19 mouse cellular contexts compared by ENCODE assay signal in the genomic region with DNA sequence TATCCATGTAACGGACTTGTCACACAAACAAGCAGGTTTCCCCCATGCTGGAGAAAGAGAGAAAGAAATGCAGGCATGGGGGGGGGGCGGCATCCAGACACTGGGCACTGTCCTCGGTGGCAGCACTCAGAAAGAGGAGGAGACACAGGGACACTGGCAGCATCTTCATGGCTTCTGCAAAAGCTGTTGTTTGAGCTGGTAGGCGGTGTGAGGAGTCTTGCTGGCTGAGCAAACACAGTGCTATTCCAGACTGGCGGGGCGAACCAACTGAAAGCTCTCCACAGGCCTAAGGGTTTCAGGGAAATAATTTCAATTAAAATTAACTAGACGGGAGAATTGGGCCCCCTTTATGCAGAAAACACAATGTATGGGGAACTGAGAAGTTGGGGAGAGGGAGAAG.
DNase-seq lines count a peak whose midpoint lies in the region; ATAC-seq lines count a peak whose summit lies in the region.
"Had no signal": no experiment of that assay in that cellular context is flagged by ENCODE, and none has a peak within 500 bp of the region (broad histone marks: within the 10 kb centered on the region; RNA-seq: fewer than 3 reads in every experiment).

No protein-coding gene starts in this region.

- peak overlapping the region; percentile 8; the same call in 1 of the 2 replicates for H3K27ac ChIP-seq in hindbrain, embryonic 10.5 days
- no peak overlapping the region for H3K27ac ChIP-seq in hindbrain, embryonic 12.5 days
- no peak overlapping the region for H3K27ac ChIP-seq in midbrain, embryonic 11.5 days (ENCODE audit: low read depth, low read length)
- H3K27ac ChIP-seq in midbrain, embryonic 14.5 days (replicated peaks; ENCODE audit: low read depth, low read length) = no peak overlapping the region
- H3K27ac ChIP-seq: embryonic facial prominence, embryonic 13.5 days had no signal

- 0 out of 2 replicates have a peak, but pooled peaks cover 12% of the 10 kb centered on the region for H3K4me1 ChIP-seq in hindbrain, embryonic 10.5 days (replicated peaks)
- H3K4me1 ChIP-seq in hindbrain, embryonic 12.5 days = 0 out of 2 replicates have a peak, but pooled peaks cover 9% of the 10 kb centered on the region
- 0 out of 2 replicates have a peak, but pooled peaks cover 2% of the 10 kb centered on the region for H3K4me1 ChIP-seq in midbrain, embryonic 11.5 days (ENCODE audit: control insufficient read depth, insufficient read depth, low read length)
- no peaks in the 10 kb centered on the region for H3K4me1 ChIP-seq in midbrain, embryonic 14.5 days (ENCODE audit: control insufficient read depth, insufficient read depth, low read length)

- ATAC-seq in hindbrain, embryonic 12.5 days (ENCODE audit: low FRiP score) = no peak
- no peak for ATAC-seq in midbrain, embryonic 11.5 days (ENCODE audit: low FRiP score)
- ATAC-seq in midbrain, embryonic 14.5 days (ENCODE audit: low FRiP score, low TSS enrichment) = no peak
- no peak for ATAC-seq in erythroblast, adult 5-6 weeks (replicated peaks; ENCODE audit: low FRiP score, poor library complexity, severe bottlenecking)

- no peaks in the 10 kb centered on the region for H3K36me3 ChIP-seq in hindbrain, embryonic 10.5 days
- no peaks in the 10 kb centered on the region for H3K36me3 ChIP-seq in hindbrain, embryonic 12.5 days
- H3K36me3 ChIP-seq in midbrain, embryonic 11.5 days (ENCODE audit: control insufficient read depth, insufficient read depth, low read length) = no peaks in the 10 kb centered on the region
- no peaks in the 10 kb centered on the region for H3K36me3 ChIP-seq in midbrain, embryonic 14.5 days (ENCODE audit: control insufficient read depth, insufficient read depth, low read length)
- H3K36me3 ChIP-seq: embryonic facial prominence, embryonic 13.5 days had no signal

- H3K4me3 ChIP-seq in hindbrain, embryonic 10.5 days = no peak overlapping the region
- H3K4me3 ChIP-seq in hindbrain, embryonic 12.5 days = no peak overlapping the region
- no peak overlapping the region for H3K4me3 ChIP-seq in midbrain, embryonic 11.5 days (ENCODE audit: low read depth, low read length)
- no peak overlapping the region for H3K4me3 ChIP-seq in midbrain, embryonic 14.5 days (replicated peaks; ENCODE audit: low read depth, low read length)
- H3K4me3 ChIP-seq: embryonic facial prominence, embryonic 13.5 days had no signal

- H3K9me3 ChIP-seq in hindbrain, embryonic 10.5 days = no peaks in the 10 kb centered on the region
- H3K9me3 ChIP-seq in hindbrain, embryonic 12.5 days (replicated peaks) = no peaks in the 10 kb centered on the region
- no peaks in the 10 kb centered on the region for H3K9me3 ChIP-seq in midbrain, embryonic 11.5 days (ENCODE audit: control insufficient read depth, low read length)
- no peaks in the 10 kb centered on the region for H3K9me3 ChIP-seq in midbrain, embryonic 14.5 days (ENCODE audit: control insufficient read depth, low read length)
- H3K9me3 ChIP-seq: embryonic facial prominence, embryonic 13.5 days had no signal

- no peak overlapping the region for H3K4me2 ChIP-seq in hindbrain, embryonic 12.5 days (replicated peaks)
- no peak overlapping the region for H3K4me2 ChIP-seq in midbrain, embryonic 11.5 days
- H3K4me2 ChIP-seq in midbrain, embryonic 14.5 days (ENCODE audit: low read length) = no peak overlapping the region
- H3K4me2 ChIP-seq: embryonic facial prominence, embryonic 13.5 days; heart, embryonic 11.5 days had no signal

- no peak overlapping the region for H3K9ac ChIP-seq in hindbrain, embryonic 12.5 days
- no peak overlapping the region for H3K9ac ChIP-seq in midbrain, embryonic 11.5 days (ENCODE audit: low read length)
- no peak overlapping the region for H3K9ac ChIP-seq in midbrain, embryonic 14.5 days (replicated peaks; ENCODE audit: low read length)
- H3K9ac ChIP-seq: embryonic facial prominence, embryonic 13.5 days had no signal

- no peak for DNase-seq in hindbrain, embryonic 10.5 days (ENCODE audit: low spot score)
- DNase-seq in midbrain, embryonic 11.5 days (ENCODE audit: low spot score, missing footprints) = peak; percentile 81
- no peak for DNase-seq in midbrain, embryonic 14.5 days
- peak; percentile 47 to 57 for DNase-seq in frontal cortex, postnatal 36 days (ENCODE audit: low spot score in 2 of 2)
- peak; percentile 50 to 65 for DNase-seq in right cerebral cortex, postnatal 36 days (ENCODE audit: low spot score in 2 of 2)
- DNase-seq in kidney, postnatal 14 days = no peak
- DNase-seq: adrenal gland, postnatal 10 days; cerebellum, adult 2 months; gastrocnemius, postnatal 36 days; kidney, adult 8-10 months; kidney, postnatal 36 days; liver; lung, adult 18-20 months; lung, postnatal 36 days; thymus, postnatal 25 days had no signal

- 60% methylated on average over 7 of the region's 7 CpGs for WGBS in hindbrain, embryonic 10.5 days
- WGBS in hindbrain, embryonic 12.5 days = 62% methylated on average over 7 of the region's 7 CpGs
- 63% methylated on average over 7 of the region's 7 CpGs for WGBS in midbrain, embryonic 11.5 days
- WGBS in midbrain, embryonic 14.5 days = 52% methylated on average over 7 of the region's 7 CpGs

- no peaks in the 10 kb centered on the region for H3K27me3 ChIP-seq in hindbrain, embryonic 10.5 days (ENCODE audit: insufficient read depth, poor library complexity, severe bottlenecking)
- H3K27me3 ChIP-seq in hindbrain, embryonic 12.5 days = no peaks in the 10 kb centered on the region
- H3K27me3 ChIP-seq in midbrain, embryonic 11.5 days (ENCODE audit: control insufficient read depth, insufficient read depth, low read length) = no peaks in the 10 kb centered on the region
- no peaks in the 10 kb centered on the region for H3K27me3 ChIP-seq in midbrain, embryonic 14.5 days (ENCODE audit: control insufficient read depth, insufficient read depth, low read length)
- H3K27me3 ChIP-seq: embryonic facial prominence, embryonic 13.5 days had no signal

Comparison
In these comparisons a context has a peak if more than half of its experiments do, and no peak if none do; other contexts are left out.
1. DNase-seq: peak in midbrain, embryonic 11.5 days (single experiment), frontal cortex, postnatal 36 days (2 of 2) and right cerebral cortex, postnatal 36 days (2 of 2); none in hindbrain, embryonic 10.5 days (single experiment), midbrain, embryonic 14.5 days (single experiment) and kidney, postnatal 14 days (single experiment).